In the genomic region with DNA sequence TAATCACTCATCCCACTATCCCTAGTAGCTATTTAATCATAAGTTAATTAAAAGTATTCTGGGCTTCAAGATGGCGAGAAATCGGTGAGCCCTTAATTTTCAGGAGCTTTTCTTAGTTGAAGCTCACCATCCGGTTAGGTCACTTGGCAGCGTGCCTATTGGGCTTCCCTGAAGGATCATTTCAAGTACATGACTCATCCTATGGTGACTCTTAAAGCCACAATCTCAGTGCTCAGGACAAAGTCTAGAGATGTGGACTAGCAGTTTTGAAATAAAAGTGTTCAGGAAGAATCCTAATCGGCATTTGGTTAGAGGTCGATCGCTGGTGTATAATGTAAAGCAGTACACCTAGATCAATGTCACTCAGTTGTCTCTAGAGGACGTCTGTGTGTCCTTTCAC, we compare ENCODE assay signal across 19 mouse cellular contexts. TPM values are rescaled to one million over a fixed set of nuclear protein-coding genes. Genes with fewer than 3 reads are reported as not detected.
DNase-seq lines count a peak whose midpoint lies in the region; ATAC-seq and TF ChIP-seq lines count a peak whose summit lies in the region.
"Had no signal": no experiment of that assay in that cellular context is flagged by ENCODE, and none has a peak within 500 bp of the region (broad histone marks: within the 10 kb centered on the region; RNA-seq: fewer than 3 reads in every experiment).

No protein-coding gene starts in this region.

- no peak overlapping the region for H3K9ac ChIP-seq in lung, postnatal 0 days (replicated peaks; ENCODE audit: low read depth)
- H3K9ac ChIP-seq: heart, embryonic 12.5 days; limb, embryonic 15.5 days had no signal

- H3K27ac ChIP-seq in lung, postnatal 0 days (ENCODE audit: low read length), result no peak overlapping the region
- H3K27ac ChIP-seq: forebrain, embryonic 10.5 days; kidney, postnatal 0 days; limb, embryonic 15.5 days had no signal

- 62% methylated on average over 8 of the region's 8 CpGs for WGBS in lung, postnatal 0 days

- no peak for TF ChIP-seq CTCF in lung, postnatal 0 days (IDR thresholded peaks at IDR 0.05)
- TF ChIP-seq CTCF in C2C12 (IDR thresholded peaks at IDR 0.05; ENCODE audit: control insufficient read depth, insufficient read depth, insufficient read length), result no peak

- H3K79me2 ChIP-seq in C2C12 (ENCODE audit: control insufficient read depth, insufficient read depth) (no peaks in the 10 kb centered on the region), myocyte (ENCODE audit: control insufficient read depth, insufficient read depth) (no peaks in the 10 kb centered on the region)

- no peaks in the 10 kb centered on the region for H3K36me3 ChIP-seq in lung, postnatal 0 days (ENCODE audit: insufficient read depth, low read length)
- H3K36me3 ChIP-seq in C2C12 (ENCODE audit: control insufficient read depth, insufficient read depth), result no peaks in the 10 kb centered on the region
- H3K36me3 ChIP-seq in myocyte (ENCODE audit: control insufficient read depth, insufficient read depth), result no peaks in the 10 kb centered on the region
- H3K36me3 ChIP-seq: forebrain, embryonic 10.5 days; heart, embryonic 12.5 days; limb, embryonic 15.5 days had no signal

- H3ac ChIP-seq in C2C12 (ENCODE audit: control insufficient read depth, insufficient read length, low read depth) (no peak overlapping the region), myocyte (ENCODE audit: control insufficient read depth, insufficient read length) (no peak overlapping the region)

- H3K9me3 ChIP-seq in lung, postnatal 0 days (ENCODE audit: low read length), result no peaks in the 10 kb centered on the region
- H3K9me3 ChIP-seq: forebrain, embryonic 10.5 days; limb, embryonic 15.5 days had no signal

- TF ChIP-seq POLR2A in myocyte (IDR thresholded peaks at IDR 0.05; ENCODE audit: insufficient read length, low read depth), result no peak

- TF ChIP-seq EP300 in lung, postnatal 0 days (IDR thresholded peaks at IDR 0.05), result no peak

- peak; percentile 71 for DNase-seq in lung, postnatal 0 days (ENCODE audit: low spot score)
- DNase-seq in lung, postnatal 10 days, result no peak
- peak; percentile 70 for DNase-seq in adipocyte (ENCODE audit: low spot score)
- DNase-seq in spleen, postnatal 14 days (ENCODE audit: low spot score in 2 of 2), result no peak
- DNase-seq: cerebellum, adult 11 months; retina, postnatal 1 day had no signal

- no peak overlapping the region for H3K4me2 ChIP-seq in lung, postnatal 0 days (replicated peaks; ENCODE audit: low read depth, low read length)
- peak overlapping the region; percentile 78 for H3K4me2 ChIP-seq in myocyte (ENCODE audit: low read depth)
- H3K4me2 ChIP-seq: heart, embryonic 12.5 days; limb, embryonic 15.5 days had no signal

- H3K27me3 ChIP-seq in lung, postnatal 0 days (replicated peaks; ENCODE audit: insufficient read depth, low read length), result no peaks in the 10 kb centered on the region
- no peaks in the 10 kb centered on the region for H3K27me3 ChIP-seq in C2C12 (ENCODE audit: control insufficient read depth, insufficient read depth, insufficient read length)
- H3K27me3 ChIP-seq in myocyte (ENCODE audit: control insufficient read depth, insufficient read depth, insufficient read length), result no peaks in the 10 kb centered on the region
- H3K27me3 ChIP-seq: heart, embryonic 12.5 days; limb, embryonic 15.5 days had no signal

- H3K4me3 ChIP-seq in lung, postnatal 0 days (ENCODE audit: low read depth, low read length), result no peak overlapping the region
- H3K4me3 ChIP-seq in C2C12 (ENCODE audit: insufficient read depth, poor library complexity, severe bottlenecking) (no peak overlapping the region), myocyte (no peak overlapping the region)
- H3K4me3 ChIP-seq: forebrain, embryonic 10.5 days; heart, embryonic 12.5 days; limb, embryonic 15.5 days had no signal

- 0 out of 2 replicates have a peak, but pooled peaks have one; percentile 43 for ATAC-seq in lung, postnatal 0 days
- no peak for ATAC-seq in monocyte, adult 5-6 weeks (replicated peaks; ENCODE audit: insufficient number of reproducible peaks, low FRiP score, low TSS enrichment, poor library complexity, severe bottlenecking)
- ATAC-seq: inflammation-experienced regulatory T-cells, adult 6 months had no signal

- no peaks in the 10 kb centered on the region for H3K79me3 ChIP-seq in C2C12 (ENCODE audit: low read depth)

- H3K4me1 ChIP-seq in lung, postnatal 0 days (ENCODE audit: insufficient read depth, low read depth, low read length), result no peaks in the 10 kb centered on the region
- H3K4me1 ChIP-seq: forebrain, embryonic 10.5 days; heart, embryonic 12.5 days; limb, embryonic 15.5 days had no signal

TF ChIP-seq in C2C12, 6 proteins besides CTCF, POLR2A, EP300 and RAD21:
- TF ChIP-seq FOSL1 (IDR thresholded peaks at IDR 0.05; ENCODE audit: insufficient read depth, low read length, poor library complexity, severe bottlenecking), result peak; percentile 79
- no peak for TF ChIP-seq USF1 (IDR thresholded peaks at IDR 0.05; ENCODE audit: low read depth)
TF ChIP-seq in C2C12: peak in this region for 1.

TF ChIP-seq in myocyte, 11 proteins besides CTCF, POLR2A, EP300 and RAD21:
- TF ChIP-seq CEBPB (IDR thresholded peaks at IDR 0.05; ENCODE audit: insufficient read depth, poor library complexity, severe bottlenecking), result 0 out of 2 replicates have a peak, but pooled peaks have one; percentile 22
- TF ChIP-seq MAX (IDR thresholded peaks at IDR 0.05; ENCODE audit: low read depth), result no peak
TF ChIP-seq in myocyte: peak in this region for 1.

RNA-seq across cellular contexts. Expression of gene Areg, which starts 17.3 kb away (rescaled TPM):
- polyA plus RNA-seq in lung, postnatal 0 days (2015; fragmentation: Nextera tagmentation; extraction: Ambion mirVana), result 13.1 and 13.7 TPM in 2 replicates
- 34.4 TPM for polyA plus RNA-seq in C2C12 (2012; fragmentation: generic; extraction: Trizol)
- 21.9 TPM for polyA plus RNA-seq in myocyte (2012; fragmentation: generic; extraction: Trizol)
- 0.39 to 2.0 TPM (median 1.4 TPM) in 3 replicates for total RNA-seq in monocyte, adult 5-6 weeks (2017)
- total RNA-seq: gastrocnemius, postnatal 4 days; hematopoietic stem cell, adult 5-6 weeks; left cerebral cortex, postnatal 14 days; neutrophil, adult 5-6 weeks had no signal
- polyA plus RNA-seq: embryonic facial prominence, embryonic 11.5 days; forebrain, embryonic 10.5 days had no signal

Comparison
In these comparisons a context has a peak if more than half of its experiments do, and no peak if none do; other contexts are left out.
1. DNase-seq: peak in lung, postnatal 0 days (single experiment) and adipocyte (single experiment); none in lung, postnatal 10 days (single experiment) and spleen, postnatal 14 days (0 of 2).